Mouse (Mus musculus) olfactory bulb, adult 2 months (tissue): ENCODE measurements at regions not wholly inside any gene's neighbourhood (a gene's known extent, or its start where the extent isn't known, plus 50 kb on each side); places are given as distances from the start of the nearest gene placed in this dataset.

ENCODE experiments used
- CTCF ChIP-seq: fragments of 200-500 bp; IDR thresholded peaks from 2 replicates; pipeline ENCODE4 v1.5.1; 2012; ENCODE audit warnings: low read depth, mild to moderate bottlenecking, low read length, moderate library complexity; ENCODE audit not compliant: insufficient read depth
- POLR2A ChIP-seq: fragments of 200-500 bp; IDR thresholded peaks from 2 replicates; pipeline ENCODE4 v1.6.1; 2012; ENCODE audit warnings: mild to moderate bottlenecking, low read depth, low read length, moderate library complexity; ENCODE audit not compliant: insufficient read depth

DNA sequence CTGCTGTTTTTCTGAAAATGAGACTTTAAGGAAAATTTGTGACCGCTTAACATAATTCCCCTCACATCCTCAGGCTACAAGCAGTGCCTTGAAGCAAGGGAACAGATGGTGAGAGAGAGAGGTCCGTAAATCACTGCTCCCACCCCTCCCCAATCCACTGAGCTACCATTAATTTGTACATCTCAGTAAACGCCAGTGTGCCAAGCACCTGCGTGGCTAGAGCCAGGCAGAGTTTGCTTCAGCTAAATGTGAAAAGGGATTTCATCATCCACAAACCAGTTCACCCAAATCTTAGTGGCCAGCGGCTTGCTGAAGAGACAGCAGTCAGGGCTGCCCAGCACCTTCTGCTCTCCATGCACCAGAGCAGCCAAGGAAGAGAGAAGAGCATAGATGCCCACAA lies 413.5 kb downstream of the Prdm2 start:
- TF ChIP-seq CTCF (no peak), POLR2A (no peak)
